ENCODE assay signal across 10 mouse cellular contexts in genomic region chr14:54870861-54871260, GRCm38 (mm10). TPM values are rescaled to one million over a fixed set of nuclear protein-coding genes. Genes with fewer than 3 reads are reported as not detected.
DNase-seq lines count a peak whose midpoint lies in the region; ATAC-seq lines count a peak whose summit lies in the region.
"Had no signal": no experiment of that assay in that cellular context is flagged by ENCODE, and none has a peak within 500 bp of the region (broad histone marks: within the 10 kb centered on the region; RNA-seq: fewer than 3 reads in every experiment).

Gene Homez, minus strand, starts transcription at chr14:54870961.

- intact Hi-C loops in left cerebral cortex, postnatal 36 days (cut with DNase I), result no loop called here

- H3K9ac ChIP-seq in kidney, embryonic 16.5 days (replicated peaks; ENCODE audit: low read length), result no peak within 1 kb of the TSS
- H3K9ac ChIP-seq in forebrain, embryonic 13.5 days, result no peak within 1 kb of the TSS
- no peak within 1 kb of the TSS for H3K9ac ChIP-seq in liver, embryonic 12.5 days
- H3K9ac ChIP-seq: stomach, embryonic 15.5 days had no signal

- no peak within 1 kb of the TSS for H3K4me3 ChIP-seq in kidney, embryonic 16.5 days (ENCODE audit: low read length)
- H3K4me3 ChIP-seq in forebrain, embryonic 13.5 days, result no peak within 1 kb of the TSS
- no peak within 1 kb of the TSS for H3K4me3 ChIP-seq in liver, embryonic 12.5 days
- H3K4me3 ChIP-seq: myocyte; stomach, embryonic 15.5 days had no signal

- H3K9me3 ChIP-seq in kidney, embryonic 16.5 days (ENCODE audit: low read length), result no peaks in the 10 kb centered on the region
- H3K9me3 ChIP-seq in forebrain, embryonic 13.5 days (replicated peaks), result no peaks in the 10 kb centered on the region
- no peaks in the 10 kb centered on the region for H3K9me3 ChIP-seq in liver, embryonic 12.5 days (replicated peaks)
- H3K9me3 ChIP-seq: stomach, embryonic 15.5 days had no signal

- no peaks in the 10 kb centered on the region for H3K27me3 ChIP-seq in kidney, embryonic 16.5 days (ENCODE audit: insufficient read depth, low read length)
- no peaks in the 10 kb centered on the region for H3K27me3 ChIP-seq in forebrain, embryonic 13.5 days
- peaks cover 7% of the 10 kb centered on the region; the same call in 1 of the 2 replicates for H3K27me3 ChIP-seq in liver, embryonic 12.5 days (replicated peaks)
- H3K27me3 ChIP-seq: stomach, embryonic 15.5 days had no signal

- no peak within 1 kb of the TSS for H3K4me2 ChIP-seq in kidney, embryonic 16.5 days (replicated peaks; ENCODE audit: low read depth, low read length)
- H3K4me2 ChIP-seq in forebrain, embryonic 13.5 days, result no peak within 1 kb of the TSS
- H3K4me2 ChIP-seq in liver, embryonic 12.5 days, result no peak within 1 kb of the TSS
- H3K4me2 ChIP-seq: stomach, embryonic 15.5 days had no signal

- DNase-seq in kidney, postnatal 36 days, result no peak
- DNase-seq in adrenal gland, postnatal 25 days, result no peak
- DNase-seq in left cerebral cortex, postnatal 36 days (ENCODE audit: low spot score in 2 of 2), result no peak
- no peak for DNase-seq in gastrocnemius, adult 8-10 months (ENCODE audit: low spot score in 2 of 2)
- no peak for DNase-seq in kidney, adult 9 months

- no peak within 1 kb of the TSS for H3K27ac ChIP-seq in kidney, embryonic 16.5 days (ENCODE audit: low read length)
- no peak within 1 kb of the TSS for H3K27ac ChIP-seq in forebrain, embryonic 13.5 days
- H3K27ac ChIP-seq in liver, embryonic 12.5 days, result no peak within 1 kb of the TSS
- H3K27ac ChIP-seq: stomach, embryonic 15.5 days had no signal

- H3K36me3 ChIP-seq in kidney, embryonic 16.5 days (ENCODE audit: insufficient read depth, low read length), result no peaks in the 10 kb centered on the region
- H3K36me3 ChIP-seq in forebrain, embryonic 13.5 days (ENCODE audit: poor library complexity, severe bottlenecking), result no peaks in the 10 kb centered on the region
- H3K36me3 ChIP-seq in liver, embryonic 12.5 days, result no peaks in the 10 kb centered on the region
- H3K36me3 ChIP-seq: stomach, embryonic 15.5 days had no signal

- WGBS in kidney, embryonic 16.5 days, result 92% methylated on average over 5 of the region's 5 CpGs
- 81% methylated on average over 5 of the region's 5 CpGs for WGBS in forebrain, embryonic 13.5 days
- WGBS in liver, embryonic 12.5 days (ENCODE audit: insufficient replicate concordance), result 81% methylated on average over 5 of the region's 5 CpGs

- no peak for ATAC-seq in kidney, embryonic 16.5 days (ENCODE audit: low FRiP score, low TSS enrichment)
- ATAC-seq in forebrain, embryonic 13.5 days, result no peak
- no peak for ATAC-seq in liver, embryonic 12.5 days

- peaks cover 6% of the 10 kb centered on the region for H3K4me1 ChIP-seq in kidney, embryonic 16.5 days (ENCODE audit: insufficient read depth, low read length)
- peaks cover 7% of the 10 kb centered on the region for H3K4me1 ChIP-seq in forebrain, embryonic 13.5 days
- H3K4me1 ChIP-seq in liver, embryonic 12.5 days, result peaks cover 7% of the 10 kb centered on the region
- H3K4me1 ChIP-seq: stomach, embryonic 15.5 days had no signal

RNA-seq across cellular contexts. Expression of gene Homez, which starts in this region (rescaled TPM):
- 18.0 and 19.9 TPM in 2 replicates for polyA plus RNA-seq in kidney, embryonic 16.5 days (2015; fragmentation: Nextera tagmentation; extraction: Ambion mirVana)
- total RNA-seq in adrenal gland, postnatal 25 days (2021), result 14.8 and 19.0 TPM in 2 replicates
- 11.9 and 12.8 TPM in 2 replicates for polyA plus RNA-seq in forebrain, embryonic 13.5 days (2015; fragmentation: Nextera tagmentation; extraction: Ambion mirVana)
- 10 to 100 TPM; 15.9 to 22.1 TPM for total RNA-seq in left cerebral cortex, postnatal 36 days (2021)
- 1 to 10 TPM; 3.3 to 7.6 (median 5.2) TPM for total RNA-seq in gastrocnemius, adult 8-10 months (2022)
- polyA plus RNA-seq in liver, embryonic 12.5 days (2016; fragmentation: Nextera tagmentation; extraction: Ambion mirVana), result 4.0 and 4.1 TPM in 2 replicates
